Mouse (Mus musculus) lung, embryonic 14.5 days (tissue): ENCODE results near the gene Gm17359. TPM values are rescaled to one million over a fixed set of nuclear protein-coding genes. Genes with fewer than 3 reads are reported as not detected.
A peak's percentile ranks its signal among the peaks of the same experiment; 100 is the strongest.

ENCODE experiments used
- ATAC-seq: fragments of 200-750 bp; cut with Nextera tagmentation; 2 replicates; pipeline ENCODE4 v1.8.0; 2017; ENCODE audit warnings: mild to moderate bottlenecking, moderate TSS enrichment, moderate library complexity; ENCODE audit not compliant: insufficient read depth
- DNase-seq: peaks from one replicate; pipeline ENCODE4 v3.0.0-alpha.2; 2015
- H3K27ac ChIP-seq: fragments of 300-500 bp; sonication (generic); 2 replicates; pipeline ENCODE4 v1.5.1; 2014; ENCODE audit warnings: low read depth, mild to moderate bottlenecking, moderate library complexity
- H3K27me3 ChIP-seq: fragments of 300-500 bp; sonication (generic); 2 replicates; pipeline ENCODE4 v1.6.1; 2014; ENCODE audit warnings: low read length, control low read depth; ENCODE audit not compliant: insufficient read depth
- H3K36me3 ChIP-seq: fragments of 300-500 bp; sonication (generic); 2 replicates; pipeline ENCODE4 v1.6.1; 2014; ENCODE audit warnings: control low read depth; ENCODE audit not compliant: insufficient read depth
- H3K4me1 ChIP-seq: fragments of 300-500 bp; sonication (generic); 2 replicates; pipeline ENCODE4 v1.6.1; 2014; ENCODE audit warnings: antibody characterized with exemption, control low read depth; ENCODE audit not compliant: insufficient read depth
- H3K4me2 ChIP-seq: fragments of 300-500 bp; sonication (generic); 2 replicates; pipeline ENCODE4 v1.6.1; 2014; ENCODE audit warnings: mild to moderate bottlenecking
- H3K4me3 ChIP-seq: fragments of 300-500 bp; sonication (generic); 2 replicates; pipeline ENCODE4 v1.5.1; 2014; ENCODE audit warnings: low read depth, low read length
- H3K9ac ChIP-seq: fragments of 300-500 bp; sonication (generic); 2 replicates; pipeline ENCODE4 v1.6.1; 2014
- H3K9me3 ChIP-seq: fragments of 300-500 bp; sonication (generic); 2 replicates; pipeline ENCODE4 v1.6.1; 2016; ENCODE audit warnings: low read depth, low read length, control low read depth
- CTCF ChIP-seq: IDR thresholded peaks from 2 replicates; pipeline ENCODE4 v1.5.1; 2016; ENCODE audit warnings: antibody characterized with exemption, low read depth
- WGBS: fragments of 180-500 bp; shearing (Covaris S2); extraction: QIAGEN DNeasy Blood & Tissue Kit; methylation state at CpG from one replicate; pipeline ENCODE4 v1.1.7; 2014; 5-methylcytosine and 5-hydroxymethylcytosine counted together
- polyA plus RNA-seq: library from polyadenylated mRNA; unstranded; fragments of >200 nt; fragmentation: Nextera tagmentation; extraction: Ambion mirVana; gene quantifications from 2 replicates; pipeline ENCODE4 v1.2.1, GENCODE M21; 2014

The Gm17359 gene
- polyA plus RNA-seq, 1 experiment from 2014 or later = not detected

DNA sequence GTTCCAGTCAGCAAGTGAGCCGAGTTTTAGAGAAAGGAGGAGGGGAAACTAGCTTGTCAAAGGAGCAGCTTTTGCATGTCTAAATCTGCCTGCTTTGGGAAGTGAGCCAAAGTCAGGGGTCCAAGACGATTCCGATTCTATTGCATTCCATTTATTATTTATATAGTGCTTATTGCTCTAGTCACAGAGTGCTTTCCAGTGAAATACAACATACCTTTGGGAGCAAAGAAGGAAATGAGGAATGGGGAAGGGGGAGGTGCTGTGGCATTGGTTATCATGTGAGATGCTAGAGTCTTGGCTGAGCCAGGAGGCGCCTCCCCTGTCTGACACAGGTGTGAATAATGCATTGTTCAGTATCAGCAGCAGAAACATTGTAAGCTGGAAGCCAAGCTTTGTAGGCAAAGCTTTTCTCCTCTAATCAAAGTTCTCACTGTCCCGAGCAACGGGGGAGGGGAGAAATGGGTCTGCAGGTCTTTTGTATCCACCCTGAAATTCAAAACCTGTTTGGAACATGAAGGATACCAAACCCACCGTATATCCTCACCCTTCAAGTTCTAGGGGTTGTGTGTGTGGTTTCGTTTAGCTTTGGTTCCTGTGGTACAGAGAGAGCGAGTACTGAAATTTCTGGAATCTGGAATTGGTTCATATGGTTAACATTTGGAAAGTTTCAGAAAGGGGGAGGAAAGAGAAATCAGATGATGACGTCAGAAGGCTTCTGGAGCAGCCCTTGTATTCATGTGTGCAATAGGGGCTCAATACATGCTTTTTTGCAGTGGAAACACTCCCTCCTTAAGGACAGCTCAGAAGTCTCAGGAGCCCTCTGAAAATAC is 11.5 kb upstream of the Gm17359 start:
- no peaks in the 10 kb centered on the region for H3K27me3 ChIP-seq
- no peaks in the 10 kb centered on the region for H3K36me3 ChIP-seq
- no peaks in the 10 kb centered on the region for H3K9me3 ChIP-seq
- peak overlapping the region; percentile 46 for H3K4me2 ChIP-seq
- TF ChIP-seq CTCF = no peak
- ATAC-seq (peak; percentile 83), DNase-seq (peak; percentile 92)
- H3K27ac ChIP-seq = peak overlapping the region; percentile 83
- 15% methylated on average over 10 of the region's 10 CpGs for WGBS
- H3K9ac ChIP-seq = no peak overlapping the region
- H3K4me3 ChIP-seq = no peak overlapping the region
- peaks cover 13% of the 10 kb centered on the region for H3K4me1 ChIP-seq

DNA sequence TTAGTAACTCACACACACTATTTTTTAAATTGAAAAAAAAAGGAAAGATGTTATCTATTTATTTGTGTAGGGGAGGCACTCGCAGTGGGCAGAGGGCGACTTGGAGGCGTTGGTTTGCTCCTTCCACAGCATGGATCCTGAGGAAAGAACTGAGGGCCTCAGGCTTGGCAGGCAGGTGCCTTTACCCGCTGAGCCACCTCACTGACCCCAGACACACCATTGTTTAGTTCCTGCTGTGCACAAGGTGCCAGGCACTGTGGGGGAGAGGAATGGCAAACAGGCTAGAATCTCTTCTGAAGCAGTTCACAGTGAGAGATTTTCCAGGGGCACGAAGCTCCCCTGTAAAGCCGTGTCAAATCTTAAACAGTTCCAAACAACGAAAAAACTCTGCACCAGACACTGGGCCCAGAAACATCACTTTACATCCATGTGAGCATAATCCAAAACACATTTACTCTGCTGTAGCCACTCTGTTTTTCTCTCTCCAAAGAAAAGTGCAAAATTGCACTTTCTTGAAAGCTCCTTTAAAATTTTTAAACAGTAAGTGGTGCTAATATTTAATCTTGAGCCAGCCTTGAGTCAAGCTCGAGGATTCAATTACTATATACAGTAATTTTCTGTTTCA is 6.7 kb upstream of the Gm17359 start:
- ATAC-seq = no peak
- Histone ChIP-seq H3K36me3 (no peaks in the 10 kb centered on the region), H3K27me3 (no peaks in the 10 kb centered on the region), H3K9me3 (no peaks in the 10 kb centered on the region), H3K4me2 (no peak overlapping the region), H3K9ac (no peak overlapping the region), H3K27ac (no peak overlapping the region), H3K4me1 (peaks cover 10% of the 10 kb centered on the region; the same call in 1 of the 2 replicates), H3K4me3 (no peak overlapping the region)
- no peak for DNase-seq
- WGBS = 19% methylated on average over 8 of the region's 8 CpGs
- no peak for TF ChIP-seq CTCF

DNA sequence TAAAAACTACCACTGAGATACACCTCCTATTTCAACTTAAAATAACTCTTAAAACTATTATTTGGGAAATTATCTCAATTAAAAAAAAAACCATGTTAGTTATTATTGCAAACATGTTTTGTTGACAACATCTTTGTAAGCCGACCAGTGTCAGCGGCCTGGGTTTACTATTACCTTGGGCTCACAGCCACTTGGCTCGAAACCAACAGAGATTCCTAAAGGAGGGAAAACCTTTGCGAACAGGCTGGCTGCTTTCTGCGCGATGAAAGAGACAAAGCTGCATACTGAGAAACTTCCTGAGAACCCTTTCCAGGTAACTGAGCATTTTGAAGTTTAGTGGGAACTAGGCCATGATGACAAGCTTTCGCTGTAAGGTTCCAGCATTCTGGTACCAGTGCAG is 3.4 kb upstream of the Gm17359 start:
- Histone ChIP-seq H3K4me1 (no peaks in the 10 kb centered on the region), H3K27ac (no peak overlapping the region), H3K4me2 (no peak overlapping the region), H3K9me3 (no peaks in the 10 kb centered on the region), H3K4me3 (no peak overlapping the region), H3K27me3 (no peaks in the 10 kb centered on the region), H3K9ac (no peak overlapping the region), H3K36me3 (no peaks in the 10 kb centered on the region)
- TF ChIP-seq CTCF = no peak
- no peak for ATAC-seq
- peak; percentile 49 for DNase-seq
- WGBS = 71% methylated on average over 7 of the region's 7 CpGs

DNA sequence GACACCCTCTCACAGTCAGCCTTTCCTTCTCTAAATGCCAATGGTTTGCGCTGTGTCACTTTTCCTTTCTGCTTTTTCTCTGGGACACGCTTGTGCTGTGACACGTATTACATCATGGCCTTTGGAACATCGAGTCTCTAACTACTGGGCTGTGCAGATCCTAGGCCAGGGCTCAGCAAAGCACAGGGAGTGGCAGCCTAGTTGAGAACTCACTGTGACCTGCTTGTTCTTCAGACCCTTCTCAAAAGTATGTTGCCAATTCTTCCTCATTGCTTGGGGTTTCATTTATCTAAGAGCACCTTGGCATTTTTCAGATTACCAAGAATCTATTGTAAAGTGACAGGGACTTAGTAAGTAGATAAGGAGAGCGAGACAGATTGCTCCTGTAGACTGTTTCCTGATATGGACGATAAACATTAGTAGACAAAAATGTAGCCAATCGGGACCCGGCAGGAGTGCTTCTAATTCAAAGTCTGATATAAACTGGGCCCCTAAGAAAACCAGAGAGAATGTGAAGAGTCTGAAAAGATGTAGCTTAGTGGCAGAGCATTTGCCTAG is 2.7 kb upstream of the Gm17359 start:
- DNase-seq (no peak), ATAC-seq (no peak)
- Histone ChIP-seq H3K9ac (no peak overlapping the region), H3K27ac (no peak overlapping the region), H3K4me3 (no peak overlapping the region), H3K4me2 (no peak overlapping the region), H3K36me3 (no peaks in the 10 kb centered on the region), H3K9me3 (no peaks in the 10 kb centered on the region), H3K4me1 (no peaks in the 10 kb centered on the region), H3K27me3 (no peaks in the 10 kb centered on the region)
- TF ChIP-seq CTCF = no peak
- WGBS = 65% methylated on average over 8 of the region's 8 CpGs

DNA sequence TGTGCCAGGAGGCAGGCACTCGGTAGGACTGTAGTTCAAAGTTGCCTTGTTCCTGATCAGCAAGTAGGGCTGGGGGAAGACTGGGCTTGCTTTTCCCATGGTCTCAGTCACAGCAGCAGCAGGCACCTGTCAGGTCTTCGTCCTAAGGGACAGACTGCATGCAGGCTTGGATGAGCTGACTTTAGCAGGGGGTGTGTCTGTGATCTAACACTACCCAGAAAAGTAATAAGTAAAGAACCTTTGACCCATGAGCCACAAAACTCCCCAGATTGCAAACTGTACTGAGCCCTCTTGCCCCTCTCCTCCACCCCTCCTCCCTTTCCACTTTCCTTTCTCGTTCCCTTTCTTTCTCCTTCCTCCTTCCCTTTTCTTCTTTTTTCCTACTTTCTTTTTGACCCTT is 4.3 kb downstream of the Gm17359 start:
- Histone ChIP-seq H3K4me3 (no peak overlapping the region), H3K36me3 (no peaks in the 10 kb centered on the region), H3K9ac (no peak overlapping the region), H3K4me2 (no peak overlapping the region), H3K27ac (no peak overlapping the region), H3K9me3 (no peaks in the 10 kb centered on the region), H3K27me3 (no peaks in the 10 kb centered on the region), H3K4me1 (no peaks in the 10 kb centered on the region)
- TF ChIP-seq CTCF = no peak
- WGBS = 50% methylated on average over 3 of the region's 3 CpGs
- ATAC-seq (no peak), DNase-seq (no peak)

DNA sequence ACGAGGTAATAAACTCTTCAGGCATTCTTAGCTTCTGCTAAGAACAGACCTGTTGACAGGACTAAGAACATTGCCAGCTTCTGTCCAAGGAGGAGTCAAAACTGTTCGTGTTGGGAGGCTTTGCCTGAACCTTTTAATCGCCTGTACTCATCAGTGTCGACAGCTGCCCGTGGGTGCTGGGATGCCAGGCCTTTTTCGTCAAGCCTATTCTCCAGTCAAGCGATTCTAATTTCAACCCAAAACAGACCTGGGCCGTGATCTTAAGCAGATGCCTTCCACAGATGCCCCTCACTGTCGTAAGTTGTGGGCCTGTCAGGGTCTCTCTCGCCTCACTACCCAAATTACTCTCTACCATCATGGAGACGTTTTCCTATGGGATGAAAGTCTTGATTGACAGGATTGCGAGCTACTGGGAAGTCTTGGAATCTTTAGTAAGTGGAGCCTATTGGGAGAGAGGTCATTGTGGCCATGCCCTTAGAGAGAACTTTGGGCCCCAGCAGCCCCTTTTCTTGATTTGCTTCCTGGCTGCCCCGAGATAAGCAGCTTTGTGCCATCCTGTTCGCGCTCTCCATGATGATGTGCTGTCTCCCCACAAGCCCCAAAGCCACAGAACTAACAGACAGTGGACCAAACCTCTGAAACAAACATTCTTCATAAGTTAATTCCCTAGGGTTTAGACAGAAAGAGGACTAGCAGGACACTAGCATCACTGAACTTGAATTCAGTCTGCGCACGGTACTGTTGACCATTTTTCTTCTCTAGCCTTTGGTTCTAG is 6.7 kb downstream of the Gm17359 start:
- no peak overlapping the region for H3K9ac ChIP-seq
- H3K4me2 ChIP-seq = no peak overlapping the region
- no peak overlapping the region for H3K4me3 ChIP-seq
- no peaks in the 10 kb centered on the region for H3K9me3 ChIP-seq
- DNase-seq (no peak), ATAC-seq (no peak)
- H3K27me3 ChIP-seq = no peaks in the 10 kb centered on the region
- TF ChIP-seq CTCF = no peak
- H3K36me3 ChIP-seq = no peaks in the 10 kb centered on the region
- H3K27ac ChIP-seq = no peak overlapping the region
- H3K4me1 ChIP-seq = no peaks in the 10 kb centered on the region
- WGBS = 81% methylated on average over 17 of the region's 17 CpGs
